Mouse (Mus musculus) olfactory bulb, adult 2 months (tissue): Measurements from ENCODE around the gene Gm6899.

ENCODE experiments used
- CTCF ChIP-seq: fragments of 200-500 bp; IDR thresholded peaks from 2 replicates; pipeline ENCODE4 v1.5.1; 2012; ENCODE audit warnings: low read depth, mild to moderate bottlenecking, low read length, moderate library complexity; ENCODE audit not compliant: insufficient read depth
- POLR2A ChIP-seq: fragments of 200-500 bp; IDR thresholded peaks from 2 replicates; pipeline ENCODE4 v1.6.1; 2012; ENCODE audit warnings: mild to moderate bottlenecking, low read depth, low read length, moderate library complexity; ENCODE audit not compliant: insufficient read depth

GRCm38 (mm10) chr11:26586367-26587183, 6.5 kb upstream of the Gm6899 start:
- TF ChIP-seq POLR2A (no peak), CTCF (no peak)
